Mouse (Mus musculus) embryonic facial prominence, embryonic 11.5 days (tissue): ENCODE data around the gene Myt1l. TPM values are rescaled to one million over a fixed set of nuclear protein-coding genes. Genes with fewer than 3 reads are reported as not detected.

ENCODE experiments used
- ATAC-seq: fragments of 200-750 bp; cut with Nextera tagmentation; replicated peaks from 2 replicates; pipeline ENCODE4 v1.8.0; 2017; ENCODE audit warnings: low read depth; ENCODE audit not compliant: insufficient number of reproducible peaks, low FRiP score, low TSS enrichment
- DNase-seq: peaks from one replicate; pipeline ENCODE4 v3.0.0-alpha.2; 2015; ENCODE audit warnings: low spot score
- H3K27ac ChIP-seq: fragments of 300-500 bp; sonication (generic); replicated peaks from 2 replicates; pipeline ENCODE4 v1.5.1; 2014; ENCODE audit warnings: mild to moderate bottlenecking, low read depth, low read length, control low read depth
- H3K27me3 ChIP-seq: fragments of 300-500 bp; sonication (generic); 2 replicates; pipeline ENCODE4 v1.6.1; 2014; ENCODE audit warnings: mild to moderate bottlenecking, low read length, moderate library complexity, mixed read lengths; ENCODE audit not compliant: control insufficient read depth, insufficient read depth
- H3K36me3 ChIP-seq: fragments of 300-500 bp; sonication (generic); replicated peaks from 2 replicates; pipeline ENCODE4 v1.6.1; 2014; ENCODE audit warnings: low read depth, mild to moderate bottlenecking, low read length, moderate library complexity, mixed read lengths; ENCODE audit not compliant: control insufficient read depth, insufficient read depth
- H3K4me1 ChIP-seq: fragments of 300-500 bp; sonication (generic); 2 replicates; pipeline ENCODE4 v1.6.1; 2014; ENCODE audit warnings: low read length, mixed read lengths; ENCODE audit not compliant: control insufficient read depth, insufficient read depth
- H3K4me2 ChIP-seq: fragments of 300-500 bp; sonication (generic); 2 replicates; pipeline ENCODE4 v1.6.1; 2014; ENCODE audit warnings: low read depth, mild to moderate bottlenecking, control low read depth, low read length, moderate library complexity
- H3K4me3 ChIP-seq: fragments of 300-500 bp; sonication (generic); 2 replicates; pipeline ENCODE4 v1.5.1; 2014; ENCODE audit warnings: low read depth, low read length, control low read depth
- H3K9ac ChIP-seq: fragments of 300-500 bp; sonication (generic); replicated peaks from 2 replicates; pipeline ENCODE4 v1.6.1; 2014; ENCODE audit warnings: mild to moderate bottlenecking, control low read depth, low read length
- H3K9me3 ChIP-seq: fragments of 300-500 bp; sonication (generic); replicated peaks from 2 replicates; pipeline ENCODE4 v1.6.1; 2016; ENCODE audit warnings: mild to moderate bottlenecking, low read length, inconsistent platforms, mixed read lengths; ENCODE audit not compliant: control insufficient read depth
- WGBS: fragments of 180-500 bp; shearing (Covaris S2); extraction: QIAGEN DNeasy Blood & Tissue Kit; methylation state at CpG from one replicate; pipeline ENCODE4 v1.1.7; 2014; 5-methylcytosine and 5-hydroxymethylcytosine counted together
- polyA plus RNA-seq: library from polyadenylated mRNA; unstranded; fragments of >200 nt; fragmentation: Nextera tagmentation; extraction: Ambion mirVana; gene quantifications from 2 replicates; pipeline ENCODE4 v1.2.1, GENCODE M21; 2014

Myt1l gene
- polyA plus RNA-seq, 1 experiment from 2014 or later: 3.0 TPM

- 71% methylated on average over 6 of the region's 6 CpGs for WGBS
- no peaks in the 10 kb centered on the region for H3K27me3 ChIP-seq
- H3K4me3 ChIP-seq: no peak overlapping the region
- no peaks in the 10 kb centered on the region for H3K36me3 ChIP-seq
- no peak for ATAC-seq
- H3K4me2 ChIP-seq: no peak overlapping the region
- no peaks in the 10 kb centered on the region for H3K4me1 ChIP-seq
- H3K9ac ChIP-seq: no peak overlapping the region
- no peak for DNase-seq
- no peak overlapping the region for H3K27ac ChIP-seq
- no peaks in the 10 kb centered on the region for H3K9me3 ChIP-seq
These were observed 288.6 kb downstream of the Myt1l start for GRCm38 (mm10) chr12:29816761-29817160.

- Histone ChIP-seq H3K9ac (no peak overlapping the region), H3K4me3 (no peak overlapping the region), H3K4me1 (no peaks in the 10 kb centered on the region), H3K4me2 (no peak overlapping the region), H3K9me3 (no peaks in the 10 kb centered on the region), H3K36me3 (no peaks in the 10 kb centered on the region), H3K27me3 (no peaks in the 10 kb centered on the region), H3K27ac (no peak overlapping the region)
- ATAC-seq: no peak
- WGBS: 67% methylated on average over 3 of the region's 3 CpGs
- DNase-seq: peak; percentile 15
These were observed 294.0 kb downstream of the Myt1l start for GRCm38 (mm10) chr12:29822216-29822615.

DNA sequence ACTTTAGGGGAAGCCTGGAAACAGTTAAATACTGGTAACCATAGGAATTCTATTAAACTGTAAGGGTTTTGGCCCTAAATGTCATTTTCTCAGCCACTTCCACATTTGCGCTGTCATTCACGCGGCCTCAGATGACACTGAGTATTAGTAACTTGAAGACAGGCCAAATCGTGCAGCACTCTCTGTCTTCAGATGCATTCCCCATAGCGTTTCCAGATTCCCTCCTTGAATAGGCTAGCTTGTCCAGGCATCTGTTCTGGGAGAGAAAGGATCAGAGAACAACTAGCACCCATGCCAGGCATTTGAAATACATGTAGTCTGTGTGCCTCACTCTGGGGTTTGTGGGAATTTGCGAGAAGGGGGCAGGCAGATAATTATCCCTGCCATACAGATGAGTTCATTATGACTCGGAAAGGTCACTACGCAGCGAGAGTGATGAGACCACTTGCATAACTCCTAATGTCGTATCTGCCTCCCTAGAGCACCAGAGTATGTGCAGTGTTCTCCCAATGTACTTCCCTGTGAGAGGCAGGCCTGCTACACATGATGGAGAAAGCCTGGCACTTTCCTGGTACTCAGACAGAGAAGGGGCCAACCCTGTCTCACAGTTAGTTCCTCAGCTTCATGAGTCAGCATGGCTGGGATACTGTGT is 295.7 kb downstream of the Myt1l start:
- Histone ChIP-seq H3K27me3 (no peaks in the 10 kb centered on the region), H3K4me1 (no peaks in the 10 kb centered on the region), H3K4me3 (no peak overlapping the region), H3K36me3 (no peaks in the 10 kb centered on the region), H3K4me2 (no peak overlapping the region), H3K9ac (no peak overlapping the region), H3K9me3 (no peaks in the 10 kb centered on the region), H3K27ac (no peak overlapping the region)
- ATAC-seq (no peak), DNase-seq (no peak)
- WGBS: 80% methylated on average over 10 of the region's 10 CpGs

DNA sequence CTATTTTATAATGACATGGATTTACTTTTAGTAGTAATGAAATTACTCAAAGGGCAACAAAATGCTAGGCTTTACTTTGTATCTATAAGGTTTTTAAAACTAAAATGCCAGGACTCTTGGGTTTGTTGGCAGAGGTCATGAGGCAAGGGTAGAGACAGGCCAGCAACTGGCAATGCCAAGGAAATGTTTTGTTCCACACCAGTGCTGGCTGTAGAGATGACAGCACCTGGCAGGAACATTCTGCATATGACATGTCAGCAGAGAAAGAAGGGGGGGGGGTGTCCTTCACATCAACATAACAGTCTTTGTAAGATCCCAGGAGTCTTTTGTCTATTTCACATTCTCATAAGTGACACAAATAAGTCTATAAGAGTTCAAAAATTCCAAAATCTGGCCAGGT is 302.4 kb downstream of the Myt1l start:
- no peak for DNase-seq
- Histone ChIP-seq H3K9ac (no peak overlapping the region), H3K27ac (no peak overlapping the region), H3K9me3 (no peaks in the 10 kb centered on the region), H3K4me2 (no peak overlapping the region), H3K4me1 (no peaks in the 10 kb centered on the region), H3K27me3 (no peaks in the 10 kb centered on the region), H3K36me3 (no peaks in the 10 kb centered on the region), H3K4me3 (no peak overlapping the region)
- no peak for ATAC-seq

GRCm38 (mm10) chr12:29831356-29831755 is 303.2 kb downstream of the Myt1l start:
- no peak for DNase-seq
- Histone ChIP-seq H3K4me2 (no peak overlapping the region), H3K9me3 (no peaks in the 10 kb centered on the region), H3K9ac (no peak overlapping the region), H3K27ac (no peak overlapping the region), H3K27me3 (no peaks in the 10 kb centered on the region), H3K4me1 (no peaks in the 10 kb centered on the region), H3K36me3 (no peaks in the 10 kb centered on the region), H3K4me3 (no peak overlapping the region)
- 84% methylated on average over 11 of the region's 11 CpGs for WGBS
- no peak for ATAC-seq

GRCm38 (mm10) chr12:29837301-29837791 is 309.2 kb downstream of the Myt1l start:
- no peak overlapping the region for H3K4me2 ChIP-seq
- H3K27me3 ChIP-seq: no peaks in the 10 kb centered on the region
- DNase-seq (peak; percentile 60), ATAC-seq (no peak)
- no peak overlapping the region for H3K9ac ChIP-seq
- no peaks in the 10 kb centered on the region for H3K36me3 ChIP-seq
- WGBS: 54% methylated on average over 5 of the region's 5 CpGs
- no peak overlapping the region for H3K27ac ChIP-seq
- no peak overlapping the region for H3K4me3 ChIP-seq
- H3K4me1 ChIP-seq: no peaks in the 10 kb centered on the region
- H3K9me3 ChIP-seq: no peaks in the 10 kb centered on the region

DNA sequence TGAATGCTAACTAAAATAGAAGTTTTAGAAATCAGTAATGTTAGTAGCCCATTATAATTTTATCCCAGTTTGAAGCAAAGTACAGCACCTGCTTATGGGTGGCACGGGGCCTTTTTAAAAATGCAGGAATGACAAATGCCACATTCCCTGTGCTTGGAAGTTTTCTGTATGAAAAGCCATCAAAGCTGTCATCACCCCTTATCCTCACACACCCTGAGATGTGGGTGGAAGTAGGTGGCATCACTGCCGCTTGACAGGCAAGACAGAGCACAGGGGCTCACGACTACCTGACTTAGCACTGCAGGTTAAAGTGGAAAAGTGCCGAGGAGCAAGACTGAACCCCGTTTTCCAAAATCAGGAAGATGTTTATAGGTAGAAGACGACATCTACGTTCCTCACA is 310.2 kb downstream of the Myt1l start:
- Histone ChIP-seq H3K4me3 (no peak overlapping the region), H3K9ac (no peak overlapping the region), H3K4me1 (no peaks in the 10 kb centered on the region), H3K27me3 (no peaks in the 10 kb centered on the region), H3K4me2 (no peak overlapping the region), H3K27ac (no peak overlapping the region), H3K9me3 (no peaks in the 10 kb centered on the region), H3K36me3 (no peaks in the 10 kb centered on the region)
- ATAC-seq (no peak), DNase-seq (no peak)
- 87% methylated on average over 7 of the region's 7 CpGs for WGBS

DNA sequence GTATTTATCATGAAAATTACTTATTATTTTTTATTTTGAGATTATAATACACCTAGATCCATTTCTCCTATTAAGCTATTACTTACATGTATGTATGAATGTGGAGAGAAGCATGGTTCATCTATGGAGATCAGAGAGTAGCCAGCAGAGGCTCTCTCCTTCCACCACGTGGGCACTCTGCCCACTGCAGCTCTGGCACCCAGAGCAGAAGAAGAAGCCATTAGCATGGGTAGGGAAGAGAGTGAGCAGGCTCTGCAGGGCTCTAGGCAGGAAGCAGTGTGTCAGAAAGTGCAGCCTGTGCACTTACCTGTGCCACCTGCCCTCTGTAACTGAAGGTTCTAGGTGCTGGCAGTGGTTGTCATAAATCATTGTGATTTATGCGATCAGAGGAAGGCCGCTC is 321.8 kb downstream of the Myt1l start:
- Histone ChIP-seq H3K27ac (no peak overlapping the region), H3K36me3 (no peaks in the 10 kb centered on the region), H3K4me2 (no peak overlapping the region), H3K4me3 (no peak overlapping the region), H3K4me1 (no peaks in the 10 kb centered on the region), H3K9ac (no peak overlapping the region), H3K27me3 (no peaks in the 10 kb centered on the region), H3K9me3 (no peaks in the 10 kb centered on the region)
- DNase-seq (no peak), ATAC-seq (no peak)
- WGBS: 75% methylated on average over 3 of the region's 3 CpGs
